ENCODE assay signal across 8 mouse cellular contexts in genomic region chr5:102070788-102071187, GRCm38 (mm10). TPM values are rescaled to one million over a fixed set of nuclear protein-coding genes. Genes with fewer than 3 reads are reported as not detected.
A peak's percentile ranks its signal among the peaks of the same experiment; 100 is the strongest.
DNase-seq lines count a peak whose midpoint lies in the region; ATAC-seq and TF ChIP-seq lines count a peak whose summit lies in the region.

No protein-coding gene starts in this region.

- no peaks in the 10 kb centered on the region for H3K27me3 ChIP-seq in hindbrain, embryonic 11.5 days (ENCODE audit: control insufficient read depth, insufficient read depth, low read length)
- no peaks in the 10 kb centered on the region for H3K27me3 ChIP-seq in liver, postnatal 0 days (ENCODE audit: insufficient read depth, low read length)

- H3K36me3 ChIP-seq in hindbrain, embryonic 11.5 days (ENCODE audit: control insufficient read depth, insufficient read depth, low read length) = no peaks in the 10 kb centered on the region
- no peaks in the 10 kb centered on the region for H3K36me3 ChIP-seq in liver, postnatal 0 days (replicated peaks; ENCODE audit: insufficient read depth, low read length)

- peak overlapping the region; percentile 91 for H3K4me2 ChIP-seq in hindbrain, embryonic 11.5 days (replicated peaks; ENCODE audit: low read depth, low read length)
- H3K4me2 ChIP-seq in liver, postnatal 0 days (ENCODE audit: low read depth, low read length) = peak overlapping the region; percentile 94

- H3K4me3 ChIP-seq in hindbrain, embryonic 11.5 days (ENCODE audit: low read depth, low read length) = peak overlapping the region; percentile 87
- 0 out of 2 replicates have a peak overlapping the region, but pooled peaks have one; percentile 0 for H3K4me3 ChIP-seq in liver, postnatal 0 days (ENCODE audit: low read depth, low read length)

- no peaks in the 10 kb centered on the region for H3K9me3 ChIP-seq in hindbrain, embryonic 11.5 days (ENCODE audit: control insufficient read depth, low read length)
- no peaks in the 10 kb centered on the region for H3K9me3 ChIP-seq in liver, postnatal 0 days (ENCODE audit: low read length)

- TF ChIP-seq EP300 in liver, postnatal 0 days (IDR thresholded peaks at IDR 0.05; ENCODE audit: low read depth) = no peak

- ATAC-seq in hindbrain, embryonic 11.5 days (ENCODE audit: low FRiP score) = no peak
- ATAC-seq in liver, postnatal 0 days = no peak

- peak overlapping the region; percentile 99 for H3K27ac ChIP-seq in hindbrain, embryonic 11.5 days (ENCODE audit: low read depth, low read length)
- peak overlapping the region; percentile 96 for H3K27ac ChIP-seq in liver, postnatal 0 days (ENCODE audit: low read depth)

- TF ChIP-seq CTCF in liver, postnatal 0 days (IDR thresholded peaks at IDR 0.05; ENCODE audit: low read depth) = no peak

- H3K9ac ChIP-seq in hindbrain, embryonic 11.5 days (ENCODE audit: low read depth, low read length) = peak overlapping the region; percentile 99; the same call in 1 of the 2 replicates
- peak overlapping the region; percentile 97; the same call in 1 of the 2 replicates for H3K9ac ChIP-seq in liver, postnatal 0 days (replicated peaks)

- no peaks in the 10 kb centered on the region for H3K4me1 ChIP-seq in hindbrain, embryonic 11.5 days (replicated peaks; ENCODE audit: control insufficient read depth, insufficient read depth, low read length)
- H3K4me1 ChIP-seq in liver, postnatal 0 days (ENCODE audit: insufficient read depth) = peaks cover 8% of the 10 kb centered on the region

- DNase-seq in adrenal gland, adult (ENCODE audit: inconsistent age in 2 of 2, low spot score in 1 of 2) = peak; percentile 26 to 42
- DNase-seq in adrenal gland, postnatal 4 days (ENCODE audit: low spot score in 2 of 2) = no peak
- peak; percentile 20 for DNase-seq in 3134 (ENCODE audit: extremely low read depth, insufficient read length, low spot score)
- peak; percentile 19 for DNase-seq in hindbrain, embryonic 11.5 days (ENCODE audit: low spot score)
- DNase-seq in liver, postnatal 0 days = no peak
- no peak for DNase-seq in spleen, adult 18-20 months
- DNase-seq in right cerebral cortex, postnatal 4 days = no peak
- no peak for DNase-seq in thymus, postnatal 14 days

- WGBS in hindbrain, embryonic 11.5 days = 47% methylated on average over 4 of the region's 4 CpGs
- 24% methylated on average over 4 of the region's 4 CpGs for WGBS in liver, postnatal 0 days (ENCODE audit: insufficient replicate concordance)

RNA-seq across cellular contexts. Expression of gene Wdfy3, which starts 1.1 kb away (rescaled TPM):
- total RNA-seq in adrenal gland, postnatal 4 days (2021) = 10 to 100 TPM; 52.6 to 58.6 TPM
- polyA plus RNA-seq in hindbrain, embryonic 11.5 days (2014; fragmentation: Nextera tagmentation; extraction: Ambion mirVana) = 25.9 and 33.2 TPM in 2 replicates
- 4.4 and 5.0 TPM in 2 replicates for polyA plus RNA-seq in liver, postnatal 0 days (2015; fragmentation: Nextera tagmentation; extraction: Ambion mirVana)

Comparison
In these comparisons a context has a peak if more than half of its experiments do, and no peak if none do; other contexts are left out.
1. DNase-seq: peak in adrenal gland, adult (2 of 2), 3134 (single experiment) and hindbrain, embryonic 11.5 days (single experiment); none in adrenal gland, postnatal 4 days (0 of 2), liver, postnatal 0 days (single experiment), spleen, adult 18-20 months (0 of 2), right cerebral cortex, postnatal 4 days (single experiment) and thymus, postnatal 14 days (single experiment).